Mouse (Mus musculus): Measurements from ENCODE around the gene Naaladl1. TPM values are rescaled to one million over a fixed set of nuclear protein-coding genes. Genes with fewer than 3 reads are reported as not detected.

Gene Naaladl1
- polyA plus RNA-seq, 1 experiment, result 0.80 TPM

- Histone ChIP-seq H3K4me1 (ENCODE audit: control insufficient read depth, insufficient read depth, low read length) (peaks cover 3% of the 10 kb centered on the region), H3K4me3 (ENCODE audit: insufficient read depth, low read length) (no peak overlapping the region), H3K27ac (ENCODE audit: insufficient read depth, low read depth, low read length) (no peak overlapping the region)
- TF ChIP-seq CTCF (IDR thresholded peaks at IDR 0.05; ENCODE audit: low read depth, low read length) (no peak), POLR2A (IDR thresholded peaks at IDR 0.05; ENCODE audit: borderline replicate concordance, low read depth, low read length) (no peak)
Measured at GRCm38 (mm10) chr19:6104476-6104875, 1.1 kb upstream of the Naaladl1 start.

- TF ChIP-seq CTCF (IDR thresholded peaks at IDR 0.05; ENCODE audit: low read depth, low read length) (no peak), POLR2A (IDR thresholded peaks at IDR 0.05; ENCODE audit: borderline replicate concordance, low read depth, low read length) (no peak)
- no peak overlapping the region for H3K4me3 ChIP-seq (ENCODE audit: insufficient read depth, low read length)
- H3K4me1 ChIP-seq (ENCODE audit: control insufficient read depth, insufficient read depth, low read length), result peaks cover 9% of the 10 kb centered on the region
- H3K27ac ChIP-seq (ENCODE audit: insufficient read depth, low read depth, low read length), result no peak overlapping the region
Measured at GRCm38 (mm10) chr19:6113116-6113515, 7.5 kb downstream of the Naaladl1 start.

GRCm38 (mm10) chr19:6116113-6116850, 10.7 kb downstream of the Naaladl1 start:
- Histone ChIP-seq H3K4me3 (ENCODE audit: insufficient read depth, low read length) (peak overlapping the region; percentile 97; the same call in 1 of the 2 replicates), H3K4me1 (ENCODE audit: control insufficient read depth, insufficient read depth, low read length) (peaks cover 11% of the 10 kb centered on the region), H3K27ac (ENCODE audit: insufficient read depth, low read depth, low read length) (no peak overlapping the region)
- no peak for TF ChIP-seq CTCF (IDR thresholded peaks at IDR 0.05; ENCODE audit: low read depth, low read length)
- no peak for TF ChIP-seq POLR2A (IDR thresholded peaks at IDR 0.05; ENCODE audit: borderline replicate concordance, low read depth, low read length)

GRCm38 (mm10) chr19:6117346-6117985, 11.9 kb downstream of the Naaladl1 start:
- no peak for TF ChIP-seq CTCF (IDR thresholded peaks at IDR 0.05; ENCODE audit: low read depth, low read length)
- no peak for TF ChIP-seq POLR2A (IDR thresholded peaks at IDR 0.05; ENCODE audit: borderline replicate concordance, low read depth, low read length)
- Histone ChIP-seq H3K4me3 (ENCODE audit: insufficient read depth, low read length) (peak overlapping the region; percentile 97), H3K27ac (ENCODE audit: insufficient read depth, low read depth, low read length) (peak overlapping the region; percentile 93), H3K4me1 (ENCODE audit: control insufficient read depth, insufficient read depth, low read length) (peaks cover 11% of the 10 kb centered on the region)

GRCm38 (mm10) chr19:6117986-6118676, 12.5 kb downstream of the Naaladl1 start, which contains the start of gene Sac3d1:
Sac3d1 (minus strand) TSS chr19:6118650.
- Histone ChIP-seq H3K27ac (ENCODE audit: insufficient read depth, low read depth, low read length) (peak within 1 kb of the TSS; percentile 93), H3K4me3 (ENCODE audit: insufficient read depth, low read length) (peak within 1 kb of the TSS; percentile 97), H3K4me1 (ENCODE audit: control insufficient read depth, insufficient read depth, low read length) (peaks cover 11% of the 10 kb centered on the region)
- TF ChIP-seq POLR2A (IDR thresholded peaks at IDR 0.05; ENCODE audit: borderline replicate concordance, low read depth, low read length) (0 out of 2 replicates have a peak, but pooled peaks have one; percentile 71), CTCF (IDR thresholded peaks at IDR 0.05; ENCODE audit: low read depth, low read length) (no peak)

- H3K27ac ChIP-seq (ENCODE audit: insufficient read depth, low read depth, low read length), result peak overlapping the region; percentile 93
- peaks cover 11% of the 10 kb centered on the region for H3K4me1 ChIP-seq (ENCODE audit: control insufficient read depth, insufficient read depth, low read length)
- peak overlapping the region; percentile 97 for H3K4me3 ChIP-seq (ENCODE audit: insufficient read depth, low read length)
- TF ChIP-seq POLR2A (IDR thresholded peaks at IDR 0.05; ENCODE audit: borderline replicate concordance, low read depth, low read length), result no peak
- TF ChIP-seq CTCF (IDR thresholded peaks at IDR 0.05; ENCODE audit: low read depth, low read length), result no peak
Measured at GRCm38 (mm10) chr19:6118677-6119185, 13.1 kb downstream of the Naaladl1 start.

- H3K4me3 ChIP-seq (ENCODE audit: insufficient read depth, low read length), result no peak overlapping the region
- H3K27ac ChIP-seq (ENCODE audit: insufficient read depth, low read depth, low read length), result no peak overlapping the region
- TF ChIP-seq POLR2A (IDR thresholded peaks at IDR 0.05; ENCODE audit: borderline replicate concordance, low read depth, low read length) (no peak), CTCF (IDR thresholded peaks at IDR 0.05; ENCODE audit: low read depth, low read length) (no peak)
- H3K4me1 ChIP-seq (ENCODE audit: control insufficient read depth, insufficient read depth, low read length), result peaks cover 5% of the 10 kb centered on the region
Measured at GRCm38 (mm10) chr19:6121761-6122160, 16.2 kb downstream of the Naaladl1 start.

- Histone ChIP-seq H3K4me3 (ENCODE audit: insufficient read depth, low read length) (no peak overlapping the region), H3K4me1 (ENCODE audit: control insufficient read depth, insufficient read depth, low read length) (peaks cover 2% of the 10 kb centered on the region; the same call in 1 of the 2 replicates), H3K27ac (ENCODE audit: insufficient read depth, low read depth, low read length) (no peak overlapping the region)
- TF ChIP-seq POLR2A (IDR thresholded peaks at IDR 0.05; ENCODE audit: borderline replicate concordance, low read depth, low read length), result no peak
- no peak for TF ChIP-seq CTCF (IDR thresholded peaks at IDR 0.05; ENCODE audit: low read depth, low read length)
Measured at GRCm38 (mm10) chr19:6123330-6123729, 17.7 kb downstream of the Naaladl1 start.

GRCm38 (mm10) chr19:6124898-6125297, 19.3 kb downstream of the Naaladl1 start:
- TF ChIP-seq POLR2A (IDR thresholded peaks at IDR 0.05; ENCODE audit: borderline replicate concordance, low read depth, low read length) (no peak), CTCF (IDR thresholded peaks at IDR 0.05; ENCODE audit: low read depth, low read length) (no peak)
- Histone ChIP-seq H3K27ac (ENCODE audit: insufficient read depth, low read depth, low read length) (no peak overlapping the region), H3K4me1 (ENCODE audit: control insufficient read depth, insufficient read depth, low read length) (peaks cover 5% of the 10 kb centered on the region; the same call in 1 of the 2 replicates), H3K4me3 (ENCODE audit: insufficient read depth, low read length) (no peak overlapping the region)

All from bone marrow macrophage, adult 2 months (primary cell).